Mouse (Mus musculus) ES-CJ7 (cell line): ENCODE results near the gene Nucks1.

Source experiments
- DNase-seq: peaks from one replicate; pipeline ENCODE4 v3.0.0; 2011; ENCODE audit warnings: low read depth, low spot score

The Nucks1 gene

DNA sequence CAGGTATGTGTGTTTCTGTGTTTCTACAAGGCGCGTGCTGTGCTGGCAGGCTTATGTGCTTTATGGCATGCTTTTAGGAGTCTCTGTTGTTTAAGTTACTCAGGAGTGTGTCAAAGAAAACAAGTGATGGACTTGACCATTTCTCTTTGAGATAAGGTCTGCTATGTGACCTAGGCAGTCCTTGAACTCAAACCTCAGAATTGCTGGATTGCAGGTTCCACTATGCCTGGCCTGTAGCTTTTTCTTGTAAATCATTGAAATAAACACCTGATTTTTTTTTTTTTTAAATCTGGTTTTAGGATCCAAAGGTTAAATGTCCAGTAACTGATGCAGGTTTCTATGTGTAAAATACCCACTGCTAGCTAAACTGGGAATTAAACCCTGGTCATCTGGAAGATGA, 8.7 kb downstream of the Nucks1 start:
- DNase-seq, result no peak

DNA sequence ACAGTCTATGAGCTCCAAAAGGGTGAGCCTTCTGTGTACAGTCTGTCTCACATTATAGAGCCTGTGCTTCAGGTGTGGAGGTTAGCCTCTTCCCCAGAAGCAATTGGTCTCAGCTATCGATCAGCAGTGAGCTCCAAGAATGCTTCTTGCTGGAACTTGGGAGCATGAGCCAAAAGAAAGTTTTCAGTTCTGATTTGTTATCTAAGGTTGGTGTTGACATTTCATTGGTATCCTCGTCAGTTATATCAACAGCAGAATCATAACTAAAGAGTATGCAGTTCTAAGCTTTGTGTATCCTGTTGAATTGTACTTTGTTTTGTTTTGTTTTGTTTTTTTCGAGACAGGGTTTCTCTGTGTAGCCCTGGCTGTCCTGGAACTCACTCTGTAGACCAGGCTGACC, 11.8 kb downstream of the Nucks1 start:
- DNase-seq, result no peak

DNA sequence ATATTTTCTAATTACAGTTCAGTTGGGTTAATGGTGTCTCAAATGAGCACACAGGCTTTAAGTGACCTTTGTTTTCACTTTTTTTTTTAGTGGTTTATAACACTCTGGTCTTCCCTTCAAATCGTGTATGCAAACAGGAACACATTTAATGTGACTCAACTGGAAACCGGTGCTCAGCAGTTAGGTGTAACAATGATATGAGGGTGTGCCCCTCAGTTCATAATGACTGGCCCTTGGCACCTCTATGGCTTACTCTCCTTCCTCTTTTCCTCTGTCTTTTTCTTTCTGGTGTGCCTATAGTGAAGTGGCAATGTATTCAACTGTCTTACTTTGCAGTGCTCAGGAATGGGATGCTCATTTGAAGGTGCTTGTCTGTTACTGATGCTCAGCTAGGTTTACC, 23.1 kb downstream of the Nucks1 start:
- no peak for DNase-seq

DNA sequence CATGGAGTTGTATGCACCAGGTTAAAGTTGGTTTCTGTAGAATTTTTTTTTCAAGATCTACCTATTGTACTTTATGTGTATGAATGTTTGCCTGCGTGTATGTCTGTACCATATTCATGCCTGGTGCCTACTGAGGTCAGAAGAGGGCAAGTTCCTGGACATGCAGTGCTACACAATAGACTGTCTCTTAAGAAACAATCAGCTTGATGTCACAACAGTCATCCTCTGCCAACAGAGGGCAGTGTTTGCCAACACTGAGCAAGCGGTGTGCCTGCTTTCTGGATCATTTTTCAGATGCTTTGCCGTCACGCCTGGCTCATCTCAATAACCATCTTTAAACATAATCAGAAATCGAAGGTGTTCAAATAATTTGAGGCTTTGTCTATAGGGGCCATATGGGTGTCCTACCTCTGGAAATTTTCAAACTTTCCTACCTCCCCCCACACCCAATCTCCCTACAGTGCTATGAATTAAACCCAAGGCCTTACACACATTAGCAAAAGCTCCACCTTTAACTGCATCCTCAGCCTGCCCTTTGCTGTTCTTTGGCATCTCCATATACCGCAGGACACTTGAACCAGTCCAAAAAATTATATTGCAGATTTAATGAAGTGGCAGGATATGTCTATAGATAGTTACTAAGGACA, 27.4 kb downstream of the Nucks1 start:
- peak; percentile 88 for DNase-seq

DNA sequence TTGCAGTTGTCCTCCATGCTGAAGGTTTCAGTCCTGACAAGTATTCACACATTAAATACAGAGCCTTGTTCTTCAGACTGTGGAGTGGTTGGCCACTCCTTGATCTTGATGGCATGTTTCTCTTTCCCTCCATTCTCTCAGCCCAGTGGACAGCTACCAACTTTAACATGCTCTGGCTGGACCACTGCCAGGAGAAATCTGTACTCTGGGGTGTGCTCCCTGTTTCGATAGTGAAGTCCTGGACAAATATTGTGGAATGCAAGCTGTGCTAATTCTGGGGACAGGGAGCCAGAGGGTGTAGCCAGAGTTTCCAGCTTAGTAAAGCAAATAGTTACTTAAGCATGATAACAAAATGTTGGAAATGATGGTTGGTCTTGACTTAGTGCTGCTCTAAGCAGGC, 28.5 kb downstream of the Nucks1 start:
- no peak for DNase-seq

DNA sequence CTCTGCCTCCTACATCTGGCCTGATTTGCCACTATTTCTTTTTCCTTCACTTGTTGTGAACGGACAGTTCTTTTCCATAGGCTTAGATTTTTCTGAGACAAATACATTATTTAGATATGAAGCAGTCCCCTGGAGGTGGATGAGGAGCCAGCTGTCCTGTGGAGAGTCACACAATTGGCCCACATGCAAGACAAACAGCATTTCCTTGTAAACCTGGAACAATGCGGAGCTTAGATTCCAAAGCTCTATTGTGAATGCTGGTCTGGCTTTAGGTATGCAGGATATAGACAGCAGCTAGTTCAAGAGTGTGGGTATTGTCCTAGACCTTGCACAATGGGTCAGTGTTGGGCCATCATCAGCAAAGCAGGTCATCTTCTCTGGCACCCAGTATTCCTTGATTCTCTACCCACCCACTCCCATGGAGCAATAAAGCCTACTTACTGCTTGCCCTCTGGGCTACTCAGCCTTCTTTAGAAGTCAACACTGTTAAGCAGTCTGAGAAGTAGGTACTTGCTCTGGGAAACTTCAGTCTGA, 30.4 kb downstream of the Nucks1 start:
- DNase-seq, result no peak

DNA sequence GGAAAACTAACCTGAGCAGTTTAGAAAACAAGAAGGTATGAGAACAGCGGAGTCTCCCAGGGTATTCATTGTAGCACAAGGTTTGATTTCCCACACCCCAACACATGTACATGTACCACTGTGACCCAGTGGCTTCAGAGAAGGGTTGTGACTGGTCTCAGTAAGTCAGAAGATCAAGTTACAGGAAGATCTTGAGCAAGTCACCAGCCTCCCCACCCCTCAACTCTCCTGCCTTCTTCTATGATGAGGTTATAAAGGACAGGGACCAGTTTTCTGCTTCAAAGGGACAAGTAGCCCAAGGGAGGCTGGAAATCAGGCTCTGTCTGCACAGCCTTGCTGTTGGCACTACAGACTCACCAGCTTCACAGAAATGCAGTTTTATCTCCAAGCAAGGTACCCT, 31.2 kb downstream of the Nucks1 start:
- DNase-seq, result no peak

DNA sequence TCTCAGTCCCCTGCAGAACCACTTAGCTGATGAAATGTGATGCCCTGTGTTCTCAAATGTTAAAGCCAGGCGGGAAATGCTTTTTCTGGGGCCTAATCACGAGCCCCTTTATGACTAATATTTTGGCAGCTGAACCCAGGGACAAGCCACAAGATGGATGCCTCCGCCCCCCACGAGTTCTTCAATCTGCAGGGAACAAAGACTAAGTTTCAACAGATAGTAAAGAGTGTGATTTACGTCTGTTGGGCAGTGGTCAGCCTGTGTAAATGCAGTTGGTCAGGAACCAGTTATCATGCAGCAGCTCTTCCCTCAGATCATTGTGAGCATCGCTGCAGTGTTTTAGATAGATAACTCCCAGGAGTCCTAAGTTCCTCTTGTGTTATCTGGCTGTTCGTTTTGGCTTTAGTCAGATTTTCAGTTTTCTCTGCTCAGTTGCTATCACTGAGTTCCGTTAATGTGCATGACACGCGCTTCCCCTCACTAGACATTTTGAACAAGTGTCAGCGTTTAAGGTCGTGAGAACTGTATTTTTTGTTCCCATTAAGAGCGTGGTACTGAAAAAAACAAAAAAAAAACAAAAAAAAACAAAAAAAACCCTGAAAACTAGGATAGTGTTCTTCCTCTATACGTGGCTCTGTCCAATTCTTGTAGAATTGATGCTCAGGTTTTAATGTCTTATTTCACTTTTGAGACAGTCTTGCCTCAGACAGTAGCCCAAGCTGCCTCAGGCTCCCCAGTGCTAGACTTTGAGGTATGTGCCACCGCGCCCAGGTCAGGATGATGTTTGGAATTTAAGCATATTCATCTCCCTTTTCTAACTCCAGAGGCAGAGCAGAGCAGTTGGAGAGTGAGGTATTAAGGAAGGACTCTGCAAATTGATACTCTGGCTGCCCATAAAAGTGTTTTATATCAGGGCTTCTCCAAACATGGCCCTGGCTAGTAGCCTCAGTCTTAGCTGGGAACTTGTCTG, 32.6 kb downstream of the Nucks1 start:
- no peak for DNase-seq

DNA sequence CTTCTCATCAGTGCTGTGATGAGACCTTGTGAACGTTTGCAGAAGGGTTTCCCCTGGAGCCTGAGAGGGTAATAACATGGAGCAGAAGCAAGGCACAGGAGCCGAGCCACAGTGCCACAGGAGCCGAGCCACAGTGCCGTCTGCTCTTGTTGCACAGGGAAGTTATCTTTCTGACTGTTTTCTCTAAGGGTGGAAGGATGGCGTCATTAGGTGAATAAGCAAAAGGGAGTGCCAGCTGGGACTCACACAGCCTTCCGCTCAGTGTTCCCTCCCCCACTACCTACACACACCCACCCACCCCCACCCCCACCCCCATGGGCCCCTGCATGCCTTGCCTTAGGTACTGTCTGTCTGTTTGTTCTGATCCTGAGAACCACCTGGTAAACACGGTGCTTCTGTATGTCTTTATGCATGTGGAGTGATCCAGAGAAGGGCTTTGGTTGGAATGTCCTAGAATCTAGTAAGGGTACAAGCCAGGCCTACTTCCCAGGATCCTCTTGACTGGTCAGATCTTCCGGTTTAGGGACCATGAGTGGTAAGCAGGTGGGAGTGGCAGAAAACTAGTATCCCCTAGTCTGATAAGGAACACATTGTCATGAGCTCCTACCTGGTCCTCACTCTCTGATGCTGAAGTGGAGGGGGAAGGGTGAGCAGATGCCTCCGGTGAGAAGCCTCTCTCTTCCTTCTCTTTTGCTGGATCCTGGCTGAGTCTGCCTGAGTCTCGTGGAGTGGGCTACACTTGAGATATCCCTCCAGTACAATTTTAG, 35.5 kb downstream of the Nucks1 start:
- DNase-seq, result no peak

DNA sequence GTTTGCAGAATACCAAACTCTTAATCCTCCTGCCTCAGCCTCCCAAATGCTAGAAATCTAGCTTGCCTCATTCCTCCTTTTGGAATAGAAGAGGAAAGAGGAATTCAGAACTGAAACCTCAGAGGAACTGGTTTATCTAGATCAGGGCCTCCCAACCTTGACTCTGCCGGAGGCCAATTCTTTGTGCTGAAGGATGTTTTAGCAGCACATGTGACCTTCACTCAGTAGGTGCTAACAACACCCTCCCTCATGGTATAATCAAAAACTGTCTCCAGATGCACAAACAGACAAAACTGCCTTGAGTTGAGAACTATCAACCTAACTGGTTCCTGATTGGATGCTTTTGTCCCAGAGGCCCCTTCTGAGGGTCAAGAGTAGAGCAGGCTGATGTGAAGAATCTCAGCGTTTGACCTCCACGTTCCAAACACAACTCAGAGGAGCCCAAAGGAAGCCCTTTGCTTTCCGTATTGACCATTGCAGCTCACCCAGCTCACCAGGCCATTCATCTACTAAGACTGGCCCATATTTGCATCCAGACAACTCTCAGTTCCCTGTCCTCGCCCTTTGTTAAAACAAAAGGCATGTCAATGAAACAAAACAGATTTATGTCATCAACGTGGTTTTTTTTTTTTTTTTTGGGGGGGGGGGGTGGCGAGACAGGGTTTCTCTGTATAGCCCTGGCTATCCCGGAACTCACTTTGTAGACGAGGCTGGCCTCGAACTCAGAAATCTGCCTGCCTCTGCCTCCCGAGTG, 36.3 kb downstream of the Nucks1 start:
- no peak for DNase-seq

DNA sequence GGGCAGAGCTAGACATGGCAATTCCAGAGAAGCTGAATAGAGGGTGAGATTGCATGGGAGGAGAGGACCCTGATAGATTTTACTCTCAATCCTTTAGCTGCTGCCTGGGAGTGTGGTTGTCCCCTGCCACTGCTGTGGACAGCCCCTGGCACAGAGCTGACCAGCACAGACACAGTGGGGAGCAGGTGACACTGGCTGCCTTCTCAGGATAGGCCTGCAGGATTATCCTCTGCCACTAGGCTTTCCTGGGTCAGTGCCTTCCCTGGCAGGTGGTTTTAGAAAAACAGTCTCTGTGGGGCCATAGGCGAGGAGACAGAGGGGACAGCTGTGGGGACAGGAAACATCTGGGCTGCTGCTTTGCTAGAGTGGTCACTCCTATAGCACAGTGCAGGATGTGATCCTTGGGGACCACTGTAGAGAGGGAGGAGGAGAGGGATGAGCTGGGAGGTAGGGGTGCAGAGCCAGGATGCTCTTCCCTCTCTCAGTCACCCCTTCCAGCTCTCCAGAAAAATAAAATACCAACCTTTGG, 37.7 kb downstream of the Nucks1 start:
- no peak for DNase-seq

DNA sequence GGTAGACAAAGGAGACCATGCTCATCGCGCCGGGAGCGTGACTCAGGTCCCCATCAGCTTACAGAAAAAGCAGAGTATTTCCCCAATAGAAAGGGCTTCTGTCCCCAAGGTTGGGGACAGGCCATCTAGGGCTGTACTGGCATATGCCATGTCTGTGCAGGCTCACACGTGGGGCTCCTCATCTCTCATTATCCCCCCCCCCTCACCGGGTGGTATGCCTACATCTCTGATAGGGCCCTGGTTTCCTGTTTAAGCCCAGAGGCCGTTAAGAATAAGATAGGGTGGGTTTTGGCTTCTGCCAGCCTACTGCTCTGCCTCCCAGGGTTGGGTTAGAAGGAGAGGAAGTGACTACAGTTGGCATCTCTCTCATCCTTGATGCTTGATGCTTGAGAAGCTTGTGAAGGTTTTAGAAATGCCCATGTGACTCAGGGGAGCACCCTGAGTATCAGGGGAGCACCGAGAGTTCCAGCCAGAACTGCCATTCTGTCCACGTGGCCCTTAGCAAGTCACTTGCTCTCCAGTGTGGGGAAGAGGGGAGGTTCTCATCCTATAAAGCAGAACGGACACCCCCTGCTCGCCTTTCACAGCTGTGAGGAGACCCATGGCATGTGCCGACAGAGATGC, 44.0 kb downstream of the Nucks1 start:
- no peak for DNase-seq

DNA sequence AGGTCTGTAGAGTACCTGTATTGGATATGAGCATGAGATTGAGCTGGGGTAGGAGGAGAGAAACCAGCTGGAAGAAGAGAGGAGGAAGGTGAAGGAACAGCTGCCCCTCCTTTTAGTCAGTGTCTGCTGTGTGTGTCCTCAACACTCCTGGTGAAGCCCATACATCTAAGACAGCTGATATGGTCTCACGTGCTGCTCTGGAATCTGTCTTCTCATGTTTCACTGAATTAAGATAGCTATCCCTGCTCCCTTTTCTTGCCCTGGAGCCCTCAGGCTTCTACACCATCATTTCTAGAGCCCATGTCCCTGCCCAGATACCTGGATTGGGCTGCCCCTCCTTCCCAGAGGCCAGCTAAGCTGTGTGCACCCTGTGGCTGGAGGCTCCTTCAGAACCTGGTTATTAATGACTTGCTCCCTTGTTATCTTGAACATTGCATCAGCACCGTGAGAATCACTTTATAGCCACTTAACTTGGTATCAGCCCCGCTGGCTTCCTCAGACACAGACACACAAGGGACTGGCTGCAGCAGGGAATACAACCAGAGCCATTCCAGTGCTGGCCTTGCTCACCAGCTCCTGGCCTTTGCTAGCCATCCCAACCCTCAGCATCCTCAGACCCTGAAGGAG, 44.9 kb downstream of the Nucks1 start:
- no peak for DNase-seq

DNA sequence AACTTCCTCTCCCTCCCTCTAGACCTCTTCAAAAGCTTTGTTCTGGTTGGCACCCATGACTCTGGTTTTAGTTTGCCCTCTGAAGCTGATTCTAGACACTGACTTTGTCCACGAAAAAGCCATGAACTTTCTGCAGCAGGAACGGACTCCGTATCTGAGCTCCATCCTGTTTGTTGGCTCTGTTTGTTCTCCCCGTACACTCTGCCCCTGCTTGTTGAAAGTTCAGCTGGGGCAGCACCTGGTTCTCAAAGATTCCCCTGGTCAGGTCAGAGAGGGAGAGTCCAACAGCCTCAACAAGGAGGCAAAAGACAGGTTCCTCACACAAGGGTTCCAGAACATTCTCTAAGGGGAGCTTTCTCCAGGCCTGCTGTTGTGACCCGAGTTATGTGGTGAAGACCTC, 47.1 kb downstream of the Nucks1 start:
- DNase-seq, result no peak

DNA sequence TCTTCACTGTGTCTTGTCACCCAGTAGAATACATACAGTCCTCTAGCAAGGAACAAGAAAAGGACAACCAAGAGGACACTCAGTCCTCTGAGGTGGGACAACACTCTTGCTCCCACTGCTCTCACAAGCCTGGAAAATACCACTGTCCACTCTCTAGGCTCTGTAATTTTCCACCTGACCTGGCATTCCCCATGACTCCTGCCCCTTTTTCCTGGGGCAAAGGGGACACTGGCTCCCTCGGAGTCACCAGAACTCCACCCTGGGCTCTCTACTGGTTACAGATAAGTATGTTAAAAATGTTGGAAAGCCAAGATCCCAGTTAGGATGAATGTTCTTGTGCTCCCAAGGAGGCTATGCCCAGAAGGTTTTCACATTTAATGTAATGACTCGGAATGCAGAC, 50.7 kb downstream of the Nucks1 start:
- DNase-seq, result no peak

DNA sequence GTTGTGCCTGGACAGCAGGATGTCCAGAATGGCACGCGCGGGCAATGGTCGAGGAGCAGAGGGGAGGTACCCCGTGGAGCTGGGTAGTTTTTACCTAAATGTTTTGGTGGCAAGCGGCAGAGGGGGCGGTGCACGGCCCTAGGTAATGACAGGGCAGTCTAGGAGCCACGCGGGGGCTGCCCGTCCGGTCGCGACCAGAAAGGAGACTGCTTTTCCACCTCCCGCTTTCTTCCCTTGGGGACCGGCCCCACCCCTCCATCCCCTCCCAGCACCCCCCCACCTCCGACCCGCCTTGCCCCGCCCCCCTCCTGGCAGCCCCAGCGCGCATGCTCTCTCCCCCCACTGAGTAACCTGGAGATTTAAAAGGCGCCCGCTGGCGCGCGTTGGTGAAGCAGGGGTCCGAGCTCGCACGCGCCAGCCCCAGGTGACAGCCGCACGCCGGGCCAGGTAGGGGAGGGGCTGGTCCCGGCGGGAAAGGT, 52.3 kb downstream of the Nucks1 start, which contains the start of gene Slc45a3:
Gene Slc45a3, plus strand, starts transcription at position 362 of the 479 bp plus-strand sequence.
- DNase-seq, result peak; percentile 79

DNA sequence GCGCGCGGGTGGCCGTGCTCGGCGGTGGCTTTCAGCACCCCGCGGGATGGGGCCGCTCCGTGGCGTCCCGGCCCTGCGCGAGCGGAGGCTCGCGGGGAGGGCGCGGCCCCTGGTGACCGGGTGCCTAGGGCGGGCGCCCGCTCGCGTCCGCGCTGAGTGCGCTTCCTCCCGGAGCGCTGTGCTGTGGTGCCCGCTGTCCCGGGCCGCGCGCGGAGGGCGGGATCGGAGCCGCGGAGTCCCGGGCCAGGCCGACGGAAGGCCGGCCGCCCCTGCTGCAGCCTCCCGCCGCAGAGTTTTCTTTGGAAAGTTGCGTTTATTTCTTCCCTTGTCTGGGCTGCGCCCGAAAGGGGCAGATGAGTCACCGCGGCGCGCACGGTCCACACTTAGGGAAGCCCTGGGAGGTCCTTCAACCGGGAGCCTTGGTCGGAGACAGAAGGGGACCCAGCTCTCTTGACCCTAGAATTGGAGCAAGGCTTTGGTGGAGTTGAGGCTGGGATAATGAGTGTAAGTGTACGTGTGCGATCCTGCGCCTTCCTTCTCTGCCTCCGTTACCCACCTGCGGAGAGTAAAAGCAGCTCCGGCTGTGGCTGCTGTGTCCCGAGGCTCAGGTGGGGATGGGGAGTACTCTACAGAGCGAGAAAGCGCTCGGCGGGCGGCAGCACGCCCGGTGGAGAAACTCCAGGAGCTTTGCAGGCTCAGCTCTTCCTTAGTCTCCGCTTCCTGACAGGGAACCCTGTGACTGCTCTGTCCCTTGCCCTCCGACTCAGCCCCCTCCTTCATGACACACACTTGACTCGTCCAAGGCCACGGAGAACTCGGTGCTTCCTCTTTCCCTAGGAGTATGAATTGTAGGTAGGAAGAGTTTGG, 53.0 kb downstream of the Nucks1 start:
- peak; percentile 53 for DNase-seq

DNA sequence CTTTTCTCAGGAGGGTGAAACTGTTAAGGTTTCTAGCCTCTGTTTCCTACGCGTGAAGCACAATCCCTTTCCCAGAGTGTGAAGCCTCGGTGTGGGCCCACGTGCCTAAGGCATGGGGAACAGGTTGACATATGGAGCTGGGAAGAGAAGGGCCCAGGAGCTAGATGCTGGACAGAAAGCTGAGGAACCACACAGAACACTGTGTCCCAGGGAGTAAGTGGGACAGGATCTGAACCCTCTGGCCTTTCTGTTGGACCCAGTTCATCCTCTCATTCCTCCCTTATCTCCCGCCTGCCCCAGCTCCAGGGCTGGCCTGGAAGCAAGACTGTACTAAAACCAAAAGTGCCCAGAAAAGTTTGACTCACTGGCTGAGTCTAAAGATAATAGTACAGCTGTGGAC, 53.8 kb downstream of the Nucks1 start:
- DNase-seq, result no peak

DNA sequence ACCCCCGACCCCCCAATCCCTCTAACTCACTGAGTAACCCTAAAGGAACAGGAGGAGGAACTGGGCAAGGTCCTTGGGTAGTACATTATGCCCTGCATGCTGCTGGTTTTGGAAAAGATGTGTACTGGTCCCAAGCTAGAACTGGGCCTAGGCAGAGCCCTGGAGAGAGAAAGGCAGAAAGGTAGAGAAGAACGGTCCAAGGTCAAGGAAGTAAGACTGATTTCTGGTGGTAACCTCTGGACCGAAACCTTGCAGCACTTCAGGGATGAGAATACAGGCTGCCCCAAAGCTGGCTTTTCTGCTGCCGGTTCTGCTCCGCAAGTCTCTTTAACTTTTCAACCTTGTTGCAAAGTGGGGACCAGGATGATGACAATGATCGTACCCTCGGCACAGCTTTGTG, 54.2 kb downstream of the Nucks1 start:
- DNase-seq, result no peak
